Mouse (Mus musculus): ENCODE measurements at regions not wholly inside any gene's neighbourhood (a gene's known extent, or its start where the extent isn't known, plus 50 kb on each side); places are given as distances from the start of the nearest gene placed in this dataset.

GRCm38 (mm10) chr19:14349753-14350152 is 248.1 kb downstream of the Tle4 start:
- no peak overlapping the region for H3K27ac ChIP-seq (replicated peaks)
- H3K36me3 ChIP-seq = no peaks in the 10 kb centered on the region
- no peaks in the 10 kb centered on the region for H3K9me3 ChIP-seq
- H3K4me2 ChIP-seq = no peak overlapping the region
- no peaks in the 10 kb centered on the region for H3K27me3 ChIP-seq
- H3K9ac ChIP-seq = no peak overlapping the region
- H3K4me1 ChIP-seq (replicated peaks) = no peaks in the 10 kb centered on the region
- H3K4me3 ChIP-seq = no peak overlapping the region
- no peak for ATAC-seq (ENCODE audit: low FRiP score, low read depth)
- 54% methylated on average over 2 of the region's 2 CpGs for WGBS

DNA sequence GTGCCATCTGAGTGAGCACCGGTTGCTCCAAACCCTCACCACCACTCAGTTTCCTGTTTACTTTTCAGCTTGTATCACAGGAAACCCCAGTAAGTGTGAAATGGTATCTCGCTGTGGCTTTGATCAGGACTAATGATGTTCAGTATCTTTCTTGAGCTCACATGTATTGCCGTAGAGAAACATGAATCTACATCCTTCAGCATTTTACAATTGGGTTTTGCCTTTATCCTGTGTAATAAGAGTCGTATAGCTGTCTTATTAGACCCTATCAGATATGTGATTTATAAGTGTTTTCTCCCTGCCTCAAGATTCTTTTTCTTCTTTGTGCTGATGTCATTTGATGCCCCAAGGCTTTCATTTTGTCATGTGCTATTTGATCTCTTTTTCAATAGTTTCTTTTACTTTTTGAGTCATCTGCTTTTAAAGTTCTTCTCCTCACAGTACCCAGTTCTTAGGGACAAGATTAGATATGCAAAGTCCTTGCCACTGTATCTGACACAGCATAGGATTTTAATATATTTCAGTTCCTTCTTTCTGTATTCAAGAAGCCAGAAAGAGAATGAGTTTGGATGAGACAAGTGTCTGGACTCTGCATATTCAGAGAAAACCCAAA is 246.0 kb downstream of the Tle4 start:
- Histone ChIP-seq H3K4me2 (no peak overlapping the region), H3K27ac (replicated peaks) (no peak overlapping the region), H3K27me3 (no peaks in the 10 kb centered on the region), H3K4me1 (replicated peaks) (no peaks in the 10 kb centered on the region), H3K9ac (no peak overlapping the region), H3K36me3 (no peaks in the 10 kb centered on the region), H3K4me3 (no peak overlapping the region), H3K9me3 (no peaks in the 10 kb centered on the region)
- no peak for ATAC-seq (ENCODE audit: low FRiP score, low read depth)
- 78% methylated on average over 4 of the region's 4 CpGs for WGBS

DNA sequence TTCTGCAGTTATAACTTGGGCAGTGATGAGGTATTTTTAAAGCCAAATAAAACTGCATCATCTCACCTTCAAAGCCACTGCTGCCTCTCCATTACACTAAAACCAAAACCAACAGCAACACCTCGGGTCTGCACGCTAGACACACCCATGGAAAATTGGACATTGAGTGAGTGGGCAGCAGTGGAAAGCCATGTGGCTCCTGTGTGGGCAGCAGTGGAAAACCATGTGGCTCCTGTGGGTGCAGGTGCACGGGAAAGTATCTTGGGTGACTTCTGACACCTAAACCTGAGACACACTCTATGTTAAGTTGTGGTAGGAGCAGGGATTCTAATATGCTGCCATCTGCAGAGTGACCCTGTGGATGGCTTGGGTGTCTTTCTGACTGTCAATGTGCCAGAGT is 245.3 kb downstream of the Tle4 start:
- Histone ChIP-seq H3K4me3 (no peak overlapping the region), H3K4me1 (replicated peaks) (no peaks in the 10 kb centered on the region), H3K27ac (replicated peaks) (no peak overlapping the region), H3K27me3 (no peaks in the 10 kb centered on the region), H3K4me2 (no peak overlapping the region), H3K36me3 (no peaks in the 10 kb centered on the region), H3K9me3 (no peaks in the 10 kb centered on the region), H3K9ac (no peak overlapping the region)
- ATAC-seq (ENCODE audit: low FRiP score, low read depth) = no peak
- 91% methylated on average over 3 of the region's 3 CpGs for WGBS

GRCm38 (mm10) chr19:14353151-14353550 is 244.7 kb downstream of the Tle4 start:
- no peak overlapping the region for H3K27ac ChIP-seq (replicated peaks)
- no peak overlapping the region for H3K9ac ChIP-seq
- no peak overlapping the region for H3K4me3 ChIP-seq
- no peaks in the 10 kb centered on the region for H3K27me3 ChIP-seq
- ATAC-seq (ENCODE audit: low FRiP score, low read depth) = no peak
- H3K4me2 ChIP-seq = no peak overlapping the region
- H3K9me3 ChIP-seq = no peaks in the 10 kb centered on the region
- no peaks in the 10 kb centered on the region for H3K36me3 ChIP-seq
- H3K4me1 ChIP-seq (replicated peaks) = no peaks in the 10 kb centered on the region
- 91% methylated on average over 4 of the region's 4 CpGs for WGBS

- no peak for ATAC-seq (ENCODE audit: low FRiP score, low read depth)
- WGBS = 89% methylated on average over 2 of the region's 2 CpGs
- Histone ChIP-seq H3K27me3 (no peaks in the 10 kb centered on the region), H3K9ac (no peak overlapping the region), H3K9me3 (no peaks in the 10 kb centered on the region), H3K4me1 (replicated peaks) (no peaks in the 10 kb centered on the region), H3K27ac (replicated peaks) (no peak overlapping the region), H3K4me3 (no peak overlapping the region), H3K36me3 (no peaks in the 10 kb centered on the region), H3K4me2 (no peak overlapping the region)
These were observed 242.7 kb downstream of the Tle4 start for GRCm38 (mm10) chr19:14355128-14355527.

DNA sequence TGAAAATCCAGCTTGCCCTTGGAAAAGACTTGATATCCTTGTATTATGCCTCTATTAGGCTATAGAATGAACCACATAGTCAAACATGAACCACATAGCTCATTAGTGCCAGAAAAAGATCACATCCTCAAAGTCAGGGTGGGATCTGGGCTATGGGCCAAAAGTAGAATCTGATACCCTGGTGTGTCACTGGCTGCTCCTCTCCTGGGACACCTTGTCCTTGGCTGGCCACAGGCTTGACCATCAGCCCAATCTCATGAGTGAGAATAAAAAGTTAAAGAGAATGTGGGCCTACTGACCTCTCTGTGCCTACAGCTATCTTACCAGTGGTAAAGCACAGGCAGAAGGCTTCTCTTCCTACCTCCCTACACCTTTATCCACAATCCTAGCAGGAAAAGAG is 241.9 kb downstream of the Tle4 start:
- Histone ChIP-seq H3K36me3 (no peaks in the 10 kb centered on the region), H3K27me3 (no peaks in the 10 kb centered on the region), H3K4me2 (no peak overlapping the region), H3K27ac (replicated peaks) (no peak overlapping the region), H3K4me3 (no peak overlapping the region), H3K9me3 (no peaks in the 10 kb centered on the region), H3K9ac (no peak overlapping the region), H3K4me1 (replicated peaks) (no peaks in the 10 kb centered on the region)
- ATAC-seq (ENCODE audit: low FRiP score, low read depth) = no peak

GRCm38 (mm10) chr19:14360611-14361010 is 237.2 kb downstream of the Tle4 start:
- Histone ChIP-seq H3K36me3 (no peaks in the 10 kb centered on the region), H3K27me3 (no peaks in the 10 kb centered on the region)
- 92% methylated on average over 5 of the region's 5 CpGs for WGBS

GRCm38 (mm10) chr19:14369098-14369604 is 228.7 kb downstream of the Tle4 start:
- Histone ChIP-seq H3K36me3 (no peaks in the 10 kb centered on the region), H3K4me2 (no peak overlapping the region), H3K4me1 (replicated peaks) (peaks cover 11% of the 10 kb centered on the region; the same call in 1 of the 2 replicates), H3K27me3 (no peaks in the 10 kb centered on the region), H3K9me3 (no peaks in the 10 kb centered on the region), H3K9ac (no peak overlapping the region), H3K4me3 (no peak overlapping the region), H3K27ac (replicated peaks) (0 out of 2 replicates have a peak overlapping the region, but pooled peaks have one; percentile 25)
- 60% methylated on average over 12 of the region's 12 CpGs for WGBS
- peak; percentile 63; the same call in 1 of the 2 replicates for ATAC-seq (ENCODE audit: low FRiP score, low read depth)

More at GRCm38 (mm10) chr19:14360611-14361010, 237.2 kb downstream of the Tle4 start:
- H3K9me3 ChIP-seq = no peaks in the 10 kb centered on the region
- no peaks in the 10 kb centered on the region for H3K4me1 ChIP-seq (replicated peaks)
- H3K4me2 ChIP-seq = no peak overlapping the region
- no peak overlapping the region for H3K4me3 ChIP-seq
- no peak overlapping the region for H3K9ac ChIP-seq
- no peak overlapping the region for H3K27ac ChIP-seq (replicated peaks)
- ATAC-seq (ENCODE audit: low FRiP score, low read depth) = no peak

GRCm38 (mm10) chr19:14371360-14371759 is 226.5 kb downstream of the Tle4 start:
- H3K4me3 ChIP-seq = no peak overlapping the region
- no peak for ATAC-seq (ENCODE audit: low FRiP score, low read depth)
- no peak overlapping the region for H3K4me2 ChIP-seq
- no peaks in the 10 kb centered on the region for H3K9me3 ChIP-seq
- H3K4me1 ChIP-seq (replicated peaks) = peaks cover 11% of the 10 kb centered on the region; the same call in 1 of the 2 replicates
- no peaks in the 10 kb centered on the region for H3K27me3 ChIP-seq
- H3K36me3 ChIP-seq = no peaks in the 10 kb centered on the region
- no peak overlapping the region for H3K27ac ChIP-seq (replicated peaks)
- no peak overlapping the region for H3K9ac ChIP-seq
- 83% methylated on average over 5 of the region's 5 CpGs for WGBS

- no peak overlapping the region for H3K4me3 ChIP-seq
- WGBS = 95% methylated on average over 4 of the region's 4 CpGs
- H3K27ac ChIP-seq (replicated peaks) = no peak overlapping the region
- H3K9me3 ChIP-seq = no peaks in the 10 kb centered on the region
- no peaks in the 10 kb centered on the region for H3K27me3 ChIP-seq
- H3K9ac ChIP-seq = no peak overlapping the region
- H3K4me2 ChIP-seq = no peak overlapping the region
- H3K36me3 ChIP-seq = no peaks in the 10 kb centered on the region
- no peak for ATAC-seq (ENCODE audit: low FRiP score, low read depth)
- peaks cover 3% of the 10 kb centered on the region; the same call in 1 of the 2 replicates for H3K4me1 ChIP-seq (replicated peaks)
These were observed 223.9 kb downstream of the Tle4 start for GRCm38 (mm10) chr19:14373996-14374395.

DNA sequence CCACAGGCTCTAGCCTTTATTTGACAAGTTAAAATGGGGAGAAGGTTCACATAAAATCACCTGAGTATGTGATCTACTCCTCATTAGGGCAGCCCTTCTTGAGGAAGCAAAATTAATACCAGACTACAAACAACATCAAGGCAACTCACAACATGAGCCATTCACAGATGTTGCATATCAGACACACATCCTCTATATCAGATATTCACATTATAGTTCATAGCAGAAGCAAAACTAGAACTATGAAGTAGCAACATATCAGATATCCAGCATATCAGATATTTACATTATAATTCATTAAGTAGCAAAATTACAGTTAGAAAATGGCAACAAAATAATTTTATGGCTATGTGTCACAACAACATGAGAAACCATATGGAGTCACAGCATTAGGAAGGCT is 217.0 kb downstream of the Tle4 start:
- Histone ChIP-seq H3K27ac (replicated peaks) (no peak overlapping the region), H3K36me3 (no peaks in the 10 kb centered on the region), H3K27me3 (no peaks in the 10 kb centered on the region), H3K4me1 (replicated peaks) (no peaks in the 10 kb centered on the region), H3K4me2 (no peak overlapping the region), H3K9me3 (no peaks in the 10 kb centered on the region), H3K4me3 (no peak overlapping the region), H3K9ac (no peak overlapping the region)
- ATAC-seq (ENCODE audit: low FRiP score, low read depth) = no peak

DNA sequence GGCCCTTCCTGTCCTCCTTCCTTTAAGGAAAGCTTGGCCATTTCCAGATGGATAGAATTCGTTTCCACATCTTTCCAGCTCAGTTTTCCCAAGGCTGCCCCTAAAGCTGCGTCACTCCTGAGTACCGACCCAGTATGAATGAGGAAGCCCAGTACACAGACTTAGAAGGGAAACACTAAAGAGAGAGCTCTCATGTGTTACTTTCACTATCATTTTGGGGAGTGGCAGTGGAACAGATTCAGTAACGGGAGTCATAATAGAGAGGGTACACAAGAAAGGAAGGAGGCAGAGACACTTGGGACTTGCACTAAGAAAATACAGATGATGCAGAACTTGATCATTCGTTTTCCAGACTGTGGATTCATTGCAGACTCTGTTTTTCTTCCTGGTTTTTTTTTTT is 210.1 kb downstream of the Tle4 start:
- H3K27me3 ChIP-seq = no peaks in the 10 kb centered on the region
- H3K9me3 ChIP-seq = no peaks in the 10 kb centered on the region
- no peak overlapping the region for H3K9ac ChIP-seq
- no peak overlapping the region for H3K4me3 ChIP-seq
- no peak overlapping the region for H3K27ac ChIP-seq (replicated peaks)
- no peaks in the 10 kb centered on the region for H3K36me3 ChIP-seq
- no peaks in the 10 kb centered on the region for H3K4me1 ChIP-seq (replicated peaks)
- ATAC-seq (ENCODE audit: low FRiP score, low read depth) = no peak
- WGBS = 89% methylated on average over 5 of the region's 5 CpGs
- H3K4me2 ChIP-seq = no peak overlapping the region

- WGBS = 49% methylated on average over 4 of the region's 4 CpGs
- no peak overlapping the region for H3K27ac ChIP-seq (replicated peaks)
- ATAC-seq (ENCODE audit: low FRiP score, low read depth) = no peak
- no peaks in the 10 kb centered on the region for H3K27me3 ChIP-seq
- H3K9ac ChIP-seq = no peak overlapping the region
- H3K4me2 ChIP-seq = no peak overlapping the region
- H3K36me3 ChIP-seq = no peaks in the 10 kb centered on the region
- H3K9me3 ChIP-seq = no peaks in the 10 kb centered on the region
- H3K4me3 ChIP-seq = no peak overlapping the region
- no peaks in the 10 kb centered on the region for H3K4me1 ChIP-seq (replicated peaks)
These were observed 209.3 kb downstream of the Tle4 start for GRCm38 (mm10) chr19:14388539-14388938.
